Mouse (Mus musculus): ENCODE measurements around the gene Bend5.

DNA sequence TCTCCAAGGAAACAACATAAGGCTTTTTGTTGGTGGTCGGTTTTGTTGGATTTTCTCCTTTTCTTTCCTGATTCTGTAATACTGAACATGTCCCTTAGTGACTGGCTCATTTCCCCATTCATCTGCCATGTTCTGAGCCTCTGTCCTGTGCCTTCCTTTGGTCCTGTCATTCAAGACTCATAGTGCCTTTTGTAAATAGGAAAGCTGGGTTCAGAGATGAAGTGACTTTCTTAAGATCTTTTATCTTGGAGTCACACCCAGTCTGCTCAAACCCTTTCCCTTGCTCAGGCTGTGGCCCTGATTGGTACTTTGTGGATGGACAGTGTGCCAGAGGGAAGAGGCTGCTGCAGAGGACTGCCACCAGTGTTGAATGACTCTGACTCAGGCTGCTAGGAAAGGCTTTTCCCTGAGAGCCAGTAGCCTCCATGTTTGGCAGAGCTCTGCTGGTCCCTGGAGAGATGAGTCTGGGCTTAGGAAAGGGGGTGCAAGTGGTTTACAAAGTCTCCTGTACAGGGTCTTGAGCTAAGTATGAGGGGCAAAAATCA, 29.9 kb downstream of the Bend5 start:
- TF ChIP-seq GATA1 (IDR thresholded peaks at IDR 0.05; ENCODE audit: borderline replicate concordance, low read length) (no peak), FLI1 (IDR thresholded peaks at IDR 0.05; ENCODE audit: low read length) (no peak)
